Mouse (Mus musculus) B cell, adult 2 months (primary cell): Measurements from ENCODE around the gene Cadm2.

Experiments used
- DNase-seq, 2 experiments: peaks; one replicate each; pipeline ENCODE4 v3.0.0; 2022

The Cadm2 gene

DNA sequence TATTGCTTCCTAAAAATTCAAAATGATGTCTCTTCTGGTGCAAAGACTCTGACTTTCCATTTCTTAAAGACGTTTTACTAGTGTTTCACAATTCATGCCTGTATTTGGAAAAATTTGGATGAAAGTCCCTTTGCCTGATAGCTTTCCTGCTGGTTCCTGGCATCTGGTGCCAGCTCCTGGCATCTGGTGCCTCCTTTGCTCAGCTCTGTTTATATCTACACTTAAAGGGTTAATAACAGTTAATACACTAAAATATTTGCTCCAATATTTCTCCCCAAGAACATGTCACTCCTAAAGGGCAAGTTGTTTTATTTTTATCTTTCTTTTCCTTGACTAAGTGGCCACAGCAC is 969.7 kb downstream of the Cadm2 start:
- no peak for DNase-seq

DNA sequence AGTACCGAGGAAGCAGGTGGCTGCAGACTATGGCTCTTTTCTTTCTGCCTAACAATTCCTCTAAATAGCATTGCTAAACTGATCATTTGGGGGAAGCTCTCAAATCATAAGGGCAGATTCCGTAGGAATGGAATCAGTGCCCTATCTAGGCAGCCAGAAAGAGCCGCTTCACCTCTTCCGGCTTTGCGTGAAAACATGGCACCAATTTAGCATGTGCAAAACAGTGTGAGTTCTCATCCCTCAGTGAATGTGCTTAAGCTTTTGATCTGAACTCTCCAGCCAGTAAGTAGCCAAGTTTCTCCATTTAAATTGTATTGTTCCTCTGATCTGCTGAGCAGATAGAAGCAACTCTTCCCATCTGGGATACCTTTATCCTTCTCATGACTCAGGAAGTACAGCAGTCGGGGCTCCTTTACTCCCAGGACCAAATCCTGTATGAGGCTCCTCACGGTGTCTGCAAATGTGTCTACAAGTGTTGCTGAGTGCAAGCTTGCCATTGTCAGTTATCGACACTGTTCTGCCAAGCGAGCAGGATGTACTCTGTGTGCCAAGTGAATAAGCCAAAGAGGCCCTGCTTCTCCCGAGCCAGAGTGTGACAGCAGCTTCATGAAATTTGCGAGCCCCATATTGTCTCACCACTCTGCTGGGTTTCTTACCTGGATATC is 970.2 kb downstream of the Cadm2 start:
- no peak for DNase-seq

DNA sequence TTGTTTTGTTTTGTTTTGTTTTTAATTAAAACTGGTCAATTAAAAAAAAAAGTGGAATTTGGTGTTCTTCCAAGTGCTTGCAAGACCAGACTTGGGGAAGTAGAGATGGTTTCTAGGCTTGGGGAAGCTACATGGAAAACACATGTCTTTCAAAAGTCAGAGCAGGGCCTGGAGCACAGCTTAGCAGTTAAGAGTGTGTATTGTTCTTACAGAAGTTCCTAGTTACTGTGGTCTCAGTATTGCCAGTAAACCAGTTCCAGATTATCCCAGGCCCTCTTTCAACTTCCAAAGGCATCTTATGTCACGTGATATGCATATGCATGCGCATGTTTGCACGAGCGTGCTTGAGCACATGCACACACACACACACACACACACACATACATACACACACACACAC is 972.9 kb downstream of the Cadm2 start:
- no peak for DNase-seq

DNA sequence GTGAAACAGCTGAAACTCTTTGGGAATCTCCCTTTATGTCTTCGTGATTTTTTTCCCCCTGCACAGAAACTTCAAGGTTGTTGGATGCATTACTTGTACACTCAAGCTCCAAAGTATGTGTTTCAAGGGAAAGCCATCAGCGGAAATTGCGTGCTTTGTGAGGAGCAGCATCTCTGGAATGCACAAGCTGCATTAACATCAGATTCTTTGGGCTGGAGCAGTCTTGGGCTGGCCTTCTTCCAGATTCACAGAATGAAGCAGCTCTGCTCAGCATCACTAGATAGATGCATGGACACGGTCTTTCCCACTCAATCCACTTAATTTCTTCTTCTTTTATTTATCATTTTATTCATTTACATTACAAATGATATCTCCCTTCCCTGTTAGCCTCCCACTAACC is 977.1 kb downstream of the Cadm2 start:
- DNase-seq = no peak

DNA sequence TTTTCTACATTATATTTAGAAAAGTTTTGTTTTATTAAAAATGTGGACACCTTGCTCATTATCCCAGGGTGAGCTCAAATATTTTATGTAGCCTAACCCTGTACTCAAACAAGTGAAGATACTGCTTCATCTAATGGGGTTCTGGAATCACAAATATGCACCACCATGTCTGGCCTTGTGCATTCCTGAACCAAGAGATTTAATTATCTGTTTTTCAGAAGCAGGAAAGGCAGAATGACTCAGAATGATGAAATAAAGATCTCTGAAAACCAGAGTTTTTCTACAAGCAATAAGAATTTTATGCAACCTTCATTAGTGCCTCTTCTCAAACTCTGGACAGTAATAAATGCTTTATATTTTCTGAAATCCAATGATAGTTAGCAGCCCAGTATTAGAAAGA is 993.2 kb downstream of the Cadm2 start:
- DNase-seq = no peak

DNA sequence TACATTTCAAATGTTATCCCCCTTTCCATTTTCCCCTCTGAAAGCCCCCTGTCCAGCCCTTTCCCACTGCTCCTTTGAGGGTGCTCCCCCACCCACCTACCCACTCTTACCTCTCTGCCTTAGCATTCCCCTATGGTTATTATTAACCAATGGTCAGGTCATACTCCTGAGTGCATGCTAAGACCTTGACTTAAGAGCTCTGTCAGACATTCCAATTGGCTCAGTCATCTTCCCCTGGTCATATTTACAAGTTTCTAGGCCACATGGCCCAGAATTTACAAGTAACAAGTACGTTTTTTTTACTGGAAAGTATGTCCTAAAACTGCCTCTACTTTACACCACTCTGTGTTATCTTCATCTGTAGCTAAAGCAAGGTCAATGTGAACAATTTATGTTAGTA is 998.3 kb downstream of the Cadm2 start:
- no peak for DNase-seq

DNA sequence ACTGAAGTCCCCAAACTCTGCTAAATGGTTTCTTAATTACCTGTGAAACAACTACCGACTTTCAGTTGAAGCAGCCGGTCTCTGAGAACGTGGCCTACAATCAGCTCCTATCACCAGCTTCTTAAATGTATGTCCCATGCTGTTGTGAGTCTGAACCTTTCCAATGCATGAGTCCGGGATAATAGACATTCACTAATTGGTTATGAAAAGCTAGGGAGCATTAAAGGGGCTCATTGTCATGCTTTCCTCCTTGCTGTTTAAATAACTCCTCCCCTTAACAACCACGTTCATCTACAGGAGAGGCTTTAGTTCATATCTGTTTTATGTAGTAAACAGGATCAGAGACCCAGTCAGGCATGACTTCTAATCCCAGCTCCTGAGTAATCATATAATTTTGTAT is 1008.1 kb downstream of the Cadm2 start:
- DNase-seq = no peak
